Mouse (Mus musculus): ENCODE measurements around the gene Cc2d2a.

DNA sequence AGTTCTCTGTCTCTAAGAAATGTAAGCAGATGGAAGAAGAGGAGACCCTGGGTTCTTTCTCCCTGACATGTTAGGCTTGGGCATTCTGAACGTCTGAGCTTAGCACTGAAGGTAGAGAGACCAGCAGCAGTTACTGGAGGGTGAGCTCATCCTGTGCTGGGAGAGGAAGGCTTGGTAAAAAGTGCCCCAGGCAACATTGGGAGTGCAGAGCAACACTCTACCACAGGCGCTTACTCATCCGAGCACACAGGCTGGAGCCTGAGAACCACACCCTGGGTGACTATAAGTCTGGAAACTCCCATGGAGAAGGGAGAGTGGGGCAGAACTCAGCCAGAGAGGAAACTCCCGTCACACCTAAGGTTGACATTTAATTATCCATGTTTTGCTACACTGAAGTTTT, 30.3 kb downstream of the Cc2d2a start:
- no peak for TF ChIP-seq CTCF (IDR thresholded peaks at IDR 0.05; ENCODE audit: insufficient read depth, low read length)
- TF ChIP-seq POLR2A (IDR thresholded peaks at IDR 0.05; ENCODE audit: borderline replicate concordance, extremely low read depth, low read depth, low read length), result no peak

Measured in lung, adult 2 months (tissue).